Mouse (Mus musculus): ENCODE measurements around the gene Slc35f1.

Slc35f1 gene

GRCm38 (mm10) chr10:53096446-53096845, 406.1 kb downstream of the Slc35f1 start:
- no peak for DNase-seq (ENCODE audit: low spot score in 2 of 2)

- DNase-seq (ENCODE audit: low spot score in 2 of 2) = no peak
Measured at GRCm38 (mm10) chr10:53100881-53101280, 410.5 kb downstream of the Slc35f1 start.

DNA sequence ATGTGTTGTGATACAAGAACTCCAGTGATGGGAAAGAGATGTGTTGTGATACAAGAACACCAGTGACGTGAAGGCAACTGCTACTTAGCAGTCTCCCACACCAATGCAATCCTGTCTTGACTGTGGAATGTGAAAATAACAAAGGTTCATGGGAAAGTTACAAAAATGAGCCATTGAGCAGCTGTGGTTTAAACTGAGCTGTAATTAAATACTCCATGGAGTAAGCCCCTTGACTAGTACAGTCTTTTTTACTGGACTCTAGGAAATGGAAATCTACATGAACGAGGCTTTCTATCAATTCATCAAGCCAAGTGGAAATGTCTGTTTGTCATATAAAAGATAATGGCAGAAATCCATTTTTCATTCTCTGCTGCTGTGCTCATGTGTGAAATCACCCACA, 411.1 kb downstream of the Slc35f1 start:
- DNase-seq (ENCODE audit: low spot score in 2 of 2) = no peak

DNA sequence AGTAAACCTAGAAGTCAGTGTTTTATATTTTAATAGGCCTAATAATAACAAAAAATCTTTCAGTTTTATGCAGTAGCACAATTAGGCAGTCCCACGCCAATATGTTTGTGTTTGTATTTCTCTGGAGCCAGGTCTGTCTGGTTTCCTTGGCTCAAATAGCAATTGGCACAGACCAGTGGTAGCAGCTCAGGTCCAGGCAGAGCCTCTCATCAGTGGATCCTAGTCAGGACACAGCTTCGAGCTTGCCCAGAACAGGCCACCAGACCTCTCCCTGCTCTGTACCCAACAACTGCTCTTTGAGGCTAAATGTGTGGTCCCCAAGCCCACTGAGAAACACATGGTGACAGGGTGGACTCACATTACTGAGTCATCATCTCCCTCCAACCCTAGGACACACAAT, 412.1 kb downstream of the Slc35f1 start:
- no peak for DNase-seq (ENCODE audit: low spot score in 2 of 2)

DNA sequence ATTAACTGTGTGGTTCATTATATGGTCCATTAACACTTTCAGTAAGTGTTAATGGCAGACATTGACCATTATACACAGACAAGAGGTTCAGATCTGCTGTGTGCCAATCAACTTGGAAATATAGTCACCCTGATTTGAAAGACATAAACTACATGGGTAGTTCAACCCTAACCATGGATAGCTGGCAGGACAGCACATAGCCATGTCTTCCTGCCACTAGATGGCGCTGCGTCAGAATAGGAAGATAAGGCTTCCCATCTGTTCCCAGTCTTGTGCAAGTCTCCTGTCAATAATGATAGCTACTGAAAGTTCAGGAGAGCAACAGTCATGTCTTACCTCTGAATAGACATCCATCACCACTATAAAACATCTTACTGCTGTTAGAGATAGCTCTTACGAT, 424.7 kb downstream of the Slc35f1 start:
- peak in 1 of 2 experiments; percentile 27 for DNase-seq (ENCODE audit: low spot score in 2 of 2)

DNA sequence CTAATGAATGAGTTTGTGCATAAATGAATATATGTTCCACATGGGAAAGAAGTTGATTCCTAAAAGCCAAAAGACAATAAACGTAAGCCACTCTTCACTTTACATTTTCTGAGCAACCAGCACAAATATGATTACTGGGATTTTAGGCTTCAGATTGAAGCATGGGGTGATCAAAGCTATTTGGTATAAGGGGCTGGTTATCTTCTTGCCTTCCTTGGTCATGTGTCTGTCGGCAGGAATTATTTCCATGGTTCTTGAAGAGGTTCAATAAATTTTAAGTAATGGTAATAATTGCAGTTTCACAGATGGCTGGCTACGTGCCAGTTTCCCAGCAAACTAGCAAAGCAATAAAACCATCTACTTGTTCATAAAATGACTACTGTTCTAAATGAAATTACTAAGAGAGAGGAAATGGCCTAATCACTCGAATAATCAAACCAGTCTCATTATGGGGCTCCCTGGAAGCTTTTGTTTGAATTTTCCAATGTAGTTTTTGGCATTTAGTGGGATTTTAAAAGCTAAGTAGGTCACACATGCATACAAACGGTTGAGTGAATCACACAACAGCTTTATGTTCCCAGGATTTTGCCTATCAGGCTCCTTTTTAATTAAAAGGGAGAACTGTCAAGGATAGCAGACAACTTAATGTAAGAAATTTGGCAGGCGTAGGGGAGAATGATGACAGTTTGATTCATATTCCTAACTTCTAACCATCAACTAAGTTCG, 425.5 kb downstream of the Slc35f1 start:
- DNase-seq (ENCODE audit: low spot score in 2 of 2) = no peak

- DNase-seq (ENCODE audit: low spot score in 2 of 2) = no peak
Measured at GRCm38 (mm10) chr10:53120608-53121007, 430.3 kb downstream of the Slc35f1 start.

DNA sequence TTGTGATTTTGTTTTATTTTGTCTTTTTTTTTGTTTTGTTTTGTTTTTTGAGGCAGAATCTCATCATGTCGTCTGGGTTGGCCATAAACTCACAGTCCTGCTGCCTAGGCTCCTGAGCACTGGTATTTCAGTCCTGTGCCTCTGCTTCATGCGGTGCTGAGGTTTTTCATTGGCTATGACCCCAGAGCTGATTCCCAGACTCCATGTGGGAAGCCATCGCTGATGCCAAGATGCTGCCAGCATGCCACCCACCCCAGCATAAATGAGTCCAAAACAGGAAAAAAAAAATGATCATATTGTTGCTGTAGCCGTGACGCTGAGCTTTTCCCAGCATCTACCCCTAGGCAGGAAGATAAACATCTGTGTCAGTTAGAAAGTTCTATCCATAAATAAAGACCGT, 434.0 kb downstream of the Slc35f1 start:
- no peak for DNase-seq (ENCODE audit: low spot score in 2 of 2)

- DNase-seq (ENCODE audit: low spot score in 2 of 2) = no peak
Measured at GRCm38 (mm10) chr10:53132707-53133106, 442.4 kb downstream of the Slc35f1 start.

DNA sequence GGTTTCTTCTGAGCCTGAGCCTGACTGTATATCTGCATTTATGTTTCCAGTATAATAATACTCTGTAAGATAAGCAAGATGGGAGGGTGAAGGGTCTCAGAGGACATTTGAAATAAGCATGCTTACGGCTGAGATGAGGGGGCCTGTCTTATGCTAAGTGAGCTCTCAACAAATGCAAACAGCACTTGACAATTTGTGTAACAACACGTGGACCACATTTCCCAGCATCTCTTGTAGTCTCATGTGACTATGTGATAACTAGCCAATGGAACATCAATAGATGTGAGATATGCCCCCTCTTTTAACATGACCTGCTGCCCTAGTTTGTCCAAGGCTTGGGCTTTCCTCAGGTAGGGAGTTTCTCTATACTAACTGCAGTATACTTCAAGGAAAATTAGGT, 460.0 kb downstream of the Slc35f1 start:
- no peak for DNase-seq (ENCODE audit: low spot score in 2 of 2)

DNA sequence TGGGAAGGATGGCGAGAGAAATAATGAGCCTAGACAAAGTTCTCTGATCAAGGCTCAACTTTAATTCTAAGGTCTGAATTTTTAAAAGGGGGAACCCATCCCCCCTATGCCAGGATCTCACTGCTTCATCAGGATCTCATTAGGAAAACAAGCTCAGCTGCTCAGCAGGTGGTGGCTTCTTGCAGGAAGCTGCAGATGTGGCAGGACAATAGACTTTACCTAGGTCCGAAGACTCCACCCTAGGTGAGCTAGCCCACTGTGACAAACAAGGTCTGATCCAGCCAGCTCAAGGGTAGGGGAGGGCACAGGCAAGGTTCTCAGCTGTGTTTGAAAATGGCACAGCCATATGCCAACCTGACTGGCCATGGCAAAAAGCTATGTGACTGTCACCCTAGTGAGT, 460.6 kb downstream of the Slc35f1 start:
- DNase-seq (ENCODE audit: low spot score in 2 of 2) = no peak

DNA sequence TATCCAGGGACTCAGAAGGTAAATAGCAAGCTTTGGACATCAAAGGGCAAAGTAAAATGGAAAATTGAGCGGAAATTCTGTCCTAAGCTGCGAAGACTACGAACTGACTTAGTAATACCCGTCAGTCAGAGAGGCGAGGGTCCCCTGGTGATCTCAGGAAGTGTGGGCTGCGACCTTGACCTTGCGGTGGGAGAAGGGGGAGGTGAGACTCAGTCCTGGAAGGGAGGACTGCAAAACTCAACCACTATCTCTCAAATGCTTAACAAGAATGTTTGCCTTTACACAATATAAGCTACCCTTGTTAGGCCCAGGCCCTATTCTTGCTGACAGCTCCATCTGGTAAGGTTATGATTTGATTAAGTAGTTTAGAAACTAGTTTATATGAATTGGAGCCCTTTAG, 466.0 kb downstream of the Slc35f1 start:
- DNase-seq (ENCODE audit: low spot score in 2 of 2) = no peak

DNA sequence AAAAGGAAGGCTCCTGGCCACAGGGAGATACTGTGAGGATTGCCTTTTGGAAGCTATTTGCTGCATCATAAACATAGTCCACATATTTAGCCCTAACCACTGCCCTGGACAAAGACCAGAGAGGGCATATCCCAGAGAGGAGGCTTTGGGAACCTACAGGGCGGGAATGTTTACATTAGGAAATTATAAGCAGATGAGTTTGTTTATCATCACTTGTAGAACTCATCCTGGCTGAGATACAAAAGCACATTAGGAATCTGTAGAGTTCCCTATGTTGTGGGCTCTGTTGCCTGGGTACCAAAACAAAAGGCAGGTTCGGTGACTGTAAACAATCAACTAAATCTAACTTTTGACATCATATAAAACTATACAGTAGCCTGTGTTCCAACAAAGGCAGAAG, 467.4 kb downstream of the Slc35f1 start:
- DNase-seq (ENCODE audit: low spot score in 2 of 2) = no peak
